Mouse (Mus musculus): ENCODE measurements around the gene Suz12. TPM values are rescaled to one million over a fixed set of nuclear protein-coding genes. Genes with fewer than 3 reads are reported as not detected.

The Suz12 gene
- total and polyA plus RNA-seq, 3 experiments = 33.2 to 191 (median 43.9) TPM

DNA sequence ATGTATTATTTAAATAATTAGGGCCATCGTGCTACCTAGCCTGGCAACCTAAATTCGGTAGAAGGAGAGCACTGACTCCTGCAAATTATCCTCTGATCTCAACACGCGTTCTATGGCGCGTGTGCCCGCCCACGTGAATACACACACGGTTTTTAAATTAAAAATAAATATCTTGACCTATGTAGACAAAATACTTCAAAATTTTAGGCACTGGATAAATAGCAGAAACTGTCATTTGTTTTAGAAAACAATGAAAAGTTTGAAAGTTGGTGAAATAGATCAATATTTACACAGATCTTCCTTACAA, 30.1 kb upstream of the Suz12 start (continued):
- no peak for TF ChIP-seq ZC3H11A (IDR thresholded peaks at IDR 0.05; ENCODE audit: low read depth, low read length)
- TF ChIP-seq CTCF (IDR thresholded peaks at IDR 0.05 in 2 of 3, conservative IDR thresholded peaks at IDR 0.05 in 1 of 3; ENCODE audit: control insufficient read depth in 1 of 3, insufficient read depth in 1 of 3, low read depth in 2 of 3, low read length in 3 of 3, poor library complexity in 1 of 3, severe bottlenecking in 1 of 3) = no peak

DNA sequence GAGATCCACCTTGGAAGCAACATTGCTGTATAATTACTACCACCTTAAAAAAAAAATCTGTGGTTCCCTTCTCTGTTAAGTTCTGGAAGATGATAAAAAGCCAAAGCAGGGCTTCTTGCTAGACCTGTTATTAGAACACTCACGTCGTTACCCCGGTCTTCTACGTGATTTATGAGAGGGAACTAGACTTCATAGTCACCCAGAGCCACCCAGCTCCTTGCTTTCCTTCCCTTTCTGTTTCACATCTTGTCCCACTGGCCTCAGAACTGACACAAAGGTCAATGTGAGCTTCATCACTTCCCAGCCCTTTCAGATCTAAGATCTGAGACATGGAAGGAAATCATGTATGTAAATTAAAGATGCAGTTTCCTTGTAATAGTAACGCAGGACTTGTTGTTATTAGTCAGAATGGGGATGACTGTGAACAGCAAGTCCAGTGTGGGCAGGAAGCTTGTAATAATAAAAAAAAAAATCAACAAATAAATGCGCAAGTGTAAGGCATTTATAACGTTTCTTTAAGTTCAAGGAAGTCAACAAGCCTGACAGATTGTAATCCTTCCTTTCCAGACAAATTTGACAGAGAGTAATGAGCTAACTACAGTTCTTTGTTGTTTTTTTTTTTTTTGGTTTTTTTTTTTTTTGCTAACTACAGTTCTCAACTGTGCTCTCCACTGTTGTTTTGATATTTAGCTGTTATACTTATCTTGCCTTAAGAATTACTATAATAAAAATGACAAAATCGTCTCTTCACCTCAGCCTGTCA, 29.5 kb upstream of the Suz12 start:
- H3K36me3 ChIP-seq (ENCODE audit: control insufficient read depth in 1 of 2, insufficient read depth in 2 of 2, low read length in 2 of 2) = peaks cover 7 to 19% of the 10 kb centered on the region in 2 experiments
- H3K4me3 ChIP-seq (ENCODE audit: control insufficient read depth in 1 of 2, insufficient read depth in 1 of 2, low read depth in 2 of 2, low read length in 2 of 2) = peak overlapping the region; percentile 53 to 55
- peak overlapping the region; percentile 73 for H3K9ac ChIP-seq (ENCODE audit: control insufficient read depth, low read depth, low read length, poor library complexity, severe bottlenecking)
- no peaks in the 10 kb centered on the region for H3K9me3 ChIP-seq (replicated peaks; ENCODE audit: insufficient read depth, low read length)
- H3K27ac ChIP-seq (ENCODE audit: control insufficient read depth, low read depth, low read length) = peak overlapping the region; percentile 58
- DNase-seq (ENCODE audit: low read depth, low spot score) = peak; percentile 86
- H3K79me2 ChIP-seq (ENCODE audit: control insufficient read depth, insufficient read depth, low read length, poor library complexity) = peaks cover 22% of the 10 kb centered on the region
- H3K27me3 ChIP-seq (ENCODE audit: control insufficient read depth in 1 of 2, insufficient read depth in 2 of 2, low read length in 2 of 2) = no peaks in the 10 kb centered on the region; a peak in 1 of 4 replicates
- peaks cover 0 to 4% of the 10 kb centered on the region in 2 experiments; a peak in 2 of 4 replicates for H3K4me1 ChIP-seq (ENCODE audit: control insufficient read depth in 1 of 2, insufficient read depth in 2 of 2, low read length in 2 of 2)
- TF ChIP-seq MAZ (IDR thresholded peaks at IDR 0.05; ENCODE audit: low read depth, low read length) (no peak), EP300 (IDR thresholded peaks at IDR 0.05; ENCODE audit: low read depth in 1 of 2, low read length in 2 of 2) (no peak; a peak in 1 of 4 replicates), USF2 (IDR thresholded peaks at IDR 0.05; ENCODE audit: borderline replicate concordance in 1 of 2, insufficient read depth in 1 of 2, low read depth in 1 of 2, low read length in 2 of 2) (no peak), USF1 (IDR thresholded peaks at IDR 0.05; ENCODE audit: low read depth, low read length) (no peak), CHD2 (IDR thresholded peaks at IDR 0.05; ENCODE audit: low read length) (no peak), SMC3 (IDR thresholded peaks at IDR 0.05; ENCODE audit: low read depth, low read length) (no peak), TAL1 (IDR thresholded peaks at IDR 0.05; ENCODE audit: low read length) (no peak), CHD1 (IDR thresholded peaks at IDR 0.05; ENCODE audit: low read depth, low read length) (no peak; the same call in 1 of the 2 replicates), MAX (IDR thresholded peaks at IDR 0.05; ENCODE audit: low read length) (no peak), NRF1 (IDR thresholded peaks at IDR 0.05; ENCODE audit: insufficient read depth, low read depth, low read length, poor library complexity, severe bottlenecking) (no peak), ZNF384 (IDR thresholded peaks at IDR 0.05; ENCODE audit: low read depth, low read length) (peak; percentile 90), TCF12 (IDR thresholded peaks at IDR 0.05; ENCODE audit: low read depth, low read length) (0 out of 2 replicates have a peak, but pooled peaks have one; percentile 12), TBP (IDR thresholded peaks at IDR 0.05; ENCODE audit: low read depth, low read length) (peak; percentile 71; the same call in 1 of the 2 replicates), CTCF (IDR thresholded peaks at IDR 0.05 in 2 of 3, conservative IDR thresholded peaks at IDR 0.05 in 1 of 3; ENCODE audit: control insufficient read depth in 1 of 3, insufficient read depth in 1 of 3, low read depth in 2 of 3, low read length in 3 of 3, poor library complexity in 1 of 3, severe bottlenecking in 1 of 3) (no peak), NELFE (IDR thresholded peaks at IDR 0.05; ENCODE audit: low read depth, low read length) (peak; percentile 33; the same call in 1 of the 2 replicates), GABPA (IDR thresholded peaks at IDR 0.05; ENCODE audit: low read depth, low read length) (no peak), RAD21 (IDR thresholded peaks at IDR 0.05; ENCODE audit: low read depth, low read length) (no peak), MYC (IDR thresholded peaks at IDR 0.05; ENCODE audit: low read depth, low read length) (peak; percentile 12; the same call in 1 of the 2 replicates), POLR2A (IDR thresholded peaks at IDR 0.05; ENCODE audit: control insufficient read depth in 1 of 2, insufficient read depth in 1 of 2, low read depth in 1 of 2, low read length in 2 of 2, poor library complexity in 1 of 2) (no peak), KAT2A (conservative IDR thresholded peaks at IDR 0.05; ENCODE audit: low read depth, low read length) (no peak), MYB (IDR thresholded peaks at IDR 0.05; ENCODE audit: low read depth, low read length) (no peak), POLR2AphosphoS5 (IDR thresholded peaks at IDR 0.05; ENCODE audit: borderline replicate concordance, low read depth, low read length) (no peak), MEF2A (IDR thresholded peaks at IDR 0.05; ENCODE audit: extremely low read depth, insufficient replicate concordance, low read depth, low read length, poor library complexity, severe bottlenecking) (no peak), E2F4 (IDR thresholded peaks at IDR 0.05; ENCODE audit: borderline replicate concordance, low read depth, low read length) (no peak), BHLHE40 (IDR thresholded peaks at IDR 0.05; ENCODE audit: borderline replicate concordance, low read depth, low read length) (no peak), UBTF (IDR thresholded peaks at IDR 0.05; ENCODE audit: borderline replicate concordance, insufficient read depth, low read depth, low read length) (no peak), GATA1 (IDR thresholded peaks at IDR 0.05; ENCODE audit: low read depth, low read length) (no peak), SIN3A (IDR thresholded peaks at IDR 0.05; ENCODE audit: low read length) (no peak; the same call in none of the 2 replicates), MAFK (IDR thresholded peaks at IDR 0.05; ENCODE audit: borderline replicate concordance, low read depth, low read length) (no peak), ZMIZ1 (IDR thresholded peaks at IDR 0.05; ENCODE audit: low read depth, low read length) (no peak; the same call in 1 of the 2 replicates), ETS1 (IDR thresholded peaks at IDR 0.05; ENCODE audit: low read depth, low read length) (no peak), ZC3H11A (IDR thresholded peaks at IDR 0.05; ENCODE audit: low read depth, low read length) (no peak), JUND (IDR thresholded peaks at IDR 0.05; ENCODE audit: low read depth, low read length) (no peak)
